ENCODE assay signal across 8 mouse cellular contexts in genomic region chr9:66513150-66513549, GRCm38 (mm10). TPM values are rescaled to one million over a fixed set of nuclear protein-coding genes. Genes with fewer than 3 reads are reported as not detected.
A peak's percentile ranks its signal among the peaks of the same experiment; 100 is the strongest.
DNase-seq lines count a peak whose midpoint lies in the region; ATAC-seq and TF ChIP-seq lines count a peak whose summit lies in the region.

No protein-coding gene starts in this region.

- peak overlapping the region; percentile 86 for H3K27ac ChIP-seq in lung, embryonic 14.5 days (ENCODE audit: low read depth)
- no peak overlapping the region; the same call in 1 of the 2 replicates for H3K27ac ChIP-seq in bone marrow macrophage, adult 2 months (ENCODE audit: insufficient read depth, low read depth, low read length)
- peak overlapping the region; percentile 97; the same call in 1 of the 2 replicates for H3K27ac ChIP-seq in forebrain, embryonic 13.5 days
- peak overlapping the region; percentile 55; the same call in 1 of the 2 replicates for H3K27ac ChIP-seq in intestine, postnatal 0 days (ENCODE audit: low read depth, low read length)
- peak overlapping the region; percentile 98 for H3K27ac ChIP-seq in neural tube, embryonic 15.5 days (replicated peaks)

- peak overlapping the region; percentile 25; the same call in 1 of the 2 replicates for H3K9ac ChIP-seq in lung, embryonic 14.5 days
- no peak overlapping the region for H3K9ac ChIP-seq in forebrain, embryonic 13.5 days
- no peak overlapping the region for H3K9ac ChIP-seq in intestine, postnatal 0 days (ENCODE audit: low read depth, low read length)
- no peak overlapping the region for H3K9ac ChIP-seq in neural tube, embryonic 15.5 days (replicated peaks)

- no peaks in the 10 kb centered on the region for H3K27me3 ChIP-seq in lung, embryonic 14.5 days (ENCODE audit: insufficient read depth, low read length)
- no peaks in the 10 kb centered on the region for H3K27me3 ChIP-seq in forebrain, embryonic 13.5 days
- H3K27me3 ChIP-seq in intestine, postnatal 0 days (replicated peaks; ENCODE audit: control insufficient read depth, insufficient read depth, low read length) = no peaks in the 10 kb centered on the region
- no peaks in the 10 kb centered on the region for H3K27me3 ChIP-seq in neural tube, embryonic 15.5 days (replicated peaks)

- peak; percentile 40 for DNase-seq in lung, embryonic 14.5 days
- no peak for DNase-seq in lung, postnatal 14 days
- DNase-seq in testis, postnatal 10 days (ENCODE audit: low spot score) = no peak
- no peak for DNase-seq in urinary bladder, postnatal 25 days (ENCODE audit: low spot score)

- H3K4me2 ChIP-seq in lung, embryonic 14.5 days = peak overlapping the region; percentile 99; the same call in 1 of the 2 replicates
- no peak overlapping the region for H3K4me2 ChIP-seq in forebrain, embryonic 13.5 days
- peak overlapping the region; percentile 96 for H3K4me2 ChIP-seq in intestine, postnatal 0 days (replicated peaks; ENCODE audit: low read depth)
- H3K4me2 ChIP-seq in neural tube, embryonic 15.5 days = peak overlapping the region; percentile 97; the same call in 1 of the 2 replicates

- no peaks in the 10 kb centered on the region for H3K4me1 ChIP-seq in lung, embryonic 14.5 days (ENCODE audit: insufficient read depth)
- peaks cover 49% of the 10 kb centered on the region for H3K4me1 ChIP-seq in bone marrow macrophage, adult 2 months (ENCODE audit: control insufficient read depth, insufficient read depth, low read length)
- H3K4me1 ChIP-seq in forebrain, embryonic 13.5 days = peaks cover 35% of the 10 kb centered on the region
- H3K4me1 ChIP-seq in intestine, postnatal 0 days (replicated peaks; ENCODE audit: control insufficient read depth, insufficient read depth, low read length) = peaks cover 12% of the 10 kb centered on the region; the same call in 1 of the 2 replicates
- peaks cover 31% of the 10 kb centered on the region for H3K4me1 ChIP-seq in neural tube, embryonic 15.5 days

- peak; percentile 41 for TF ChIP-seq CTCF in lung, embryonic 14.5 days (IDR thresholded peaks at IDR 0.05; ENCODE audit: low read depth)
- TF ChIP-seq CTCF in bone marrow macrophage, adult 2 months (IDR thresholded peaks at IDR 0.05; ENCODE audit: low read depth, low read length) = 0 out of 2 replicates have a peak, but pooled peaks have one; percentile 9
- peak; percentile 63 for TF ChIP-seq CTCF in intestine, postnatal 0 days (IDR thresholded peaks at IDR 0.05; ENCODE audit: low read depth)

- peak overlapping the region; percentile 65 for H3K4me3 ChIP-seq in lung, embryonic 14.5 days (ENCODE audit: low read depth, low read length)
- H3K4me3 ChIP-seq in bone marrow macrophage, adult 2 months (ENCODE audit: insufficient read depth, low read length) = no peak overlapping the region
- H3K4me3 ChIP-seq in forebrain, embryonic 13.5 days = no peak overlapping the region
- no peak overlapping the region for H3K4me3 ChIP-seq in intestine, postnatal 0 days (ENCODE audit: low read depth, low read length)
- H3K4me3 ChIP-seq in neural tube, embryonic 15.5 days (replicated peaks) = no peak overlapping the region

- peaks cover 57% of the 10 kb centered on the region for H3K36me3 ChIP-seq in lung, embryonic 14.5 days (ENCODE audit: insufficient read depth)
- H3K36me3 ChIP-seq in forebrain, embryonic 13.5 days (ENCODE audit: poor library complexity, severe bottlenecking) = peaks cover 61% of the 10 kb centered on the region
- H3K36me3 ChIP-seq in intestine, postnatal 0 days (ENCODE audit: control insufficient read depth, insufficient read depth) = peaks cover 34% of the 10 kb centered on the region
- H3K36me3 ChIP-seq in neural tube, embryonic 15.5 days = peaks cover 45% of the 10 kb centered on the region

- no peak for TF ChIP-seq POLR2A in bone marrow macrophage, adult 2 months (IDR thresholded peaks at IDR 0.05; ENCODE audit: borderline replicate concordance, low read depth, low read length)

- H3K9me3 ChIP-seq in lung, embryonic 14.5 days (ENCODE audit: low read depth, low read length) = no peaks in the 10 kb centered on the region
- no peaks in the 10 kb centered on the region for H3K9me3 ChIP-seq in forebrain, embryonic 13.5 days (replicated peaks)
- H3K9me3 ChIP-seq in intestine, postnatal 0 days (ENCODE audit: control insufficient read depth) = no peaks in the 10 kb centered on the region
- no peaks in the 10 kb centered on the region for H3K9me3 ChIP-seq in neural tube, embryonic 15.5 days (replicated peaks)

- ATAC-seq in lung, embryonic 14.5 days (ENCODE audit: insufficient read depth) = no peak
- no peak for ATAC-seq in forebrain, embryonic 13.5 days
- ATAC-seq in intestine, postnatal 0 days = no peak
- no peak for ATAC-seq in neural tube, embryonic 15.5 days (ENCODE audit: low FRiP score)

RNA-seq across cellular contexts. Expression of gene Fbxl22, which starts 1.2 kb away (rescaled TPM):
- polyA plus RNA-seq in lung, embryonic 14.5 days (2014; fragmentation: Nextera tagmentation; extraction: Ambion mirVana) = 6.1 and 7.2 TPM in 2 replicates
- 0.13 TPM in 1 of 2 replicates, not detected in the other for polyA plus RNA-seq in bone marrow macrophage, adult 2 months (2012; ENCODE audit: insufficient read depth, insufficient read length, missing spikeins)
- polyA plus RNA-seq in forebrain, embryonic 13.5 days (2015; fragmentation: Nextera tagmentation; extraction: Ambion mirVana) = 2.5 and 2.6 TPM in 2 replicates
- polyA plus RNA-seq in intestine, postnatal 0 days (2015; fragmentation: Nextera tagmentation; extraction: Ambion mirVana) = 12.9 and 15.4 TPM in 2 replicates
- polyA plus RNA-seq in neural tube, embryonic 15.5 days (2015; fragmentation: Nextera tagmentation; extraction: Ambion mirVana) = 1.4 and 2.9 TPM in 2 replicates

Comparison
In these comparisons a context has a peak if more than half of its experiments do, and no peak if none do; other contexts are left out.
1. CTCF ChIP-seq: peak in every context shown above with its lines; median percentile 63 in intestine, postnatal 0 days; 41 in lung, embryonic 14.5 days; 9 in bone marrow macrophage, adult 2 months.